Mouse (Mus musculus): ENCODE results near the gene Cacfd1.

Gene Cacfd1

GRCm38 (mm10) chr2:27009714-27010244 lies at the start of gene Cacfd1:
Gene Cacfd1 (plus strand): TSS chr2:27009926.
- peak; percentile 69 for DNase-seq (ENCODE audit: low spot score)

GRCm38 (mm10) chr2:26960756-26961155 lies 49.0 kb upstream of the Cacfd1 start:
- DNase-seq (ENCODE audit: low spot score) = no peak

- DNase-seq (ENCODE audit: low spot score) = peak; percentile 90
These were observed 45.6 kb upstream of the Cacfd1 start, which contains the start of gene Rexo4 for GRCm38 (mm10) chr2:26963923-26964723. Gene Rexo4 (minus strand): TSS chr2:26964386.

- no peak for DNase-seq (ENCODE audit: low spot score)
These were observed 44.9 kb upstream of the Cacfd1 start for GRCm38 (mm10) chr2:26964724-26965370.

GRCm38 (mm10) chr2:26967262-26967661 lies 42.5 kb upstream of the Cacfd1 start:
- DNase-seq (ENCODE audit: low spot score) = no peak

- DNase-seq (ENCODE audit: low spot score) = no peak
These were observed 36.6 kb upstream of the Cacfd1 start, which contains the start of gene Adamts13 for GRCm38 (mm10) chr2:26973116-26973515. Gene Adamts13 (plus strand): TSS chr2:26973416.

- DNase-seq (ENCODE audit: low spot score) = no peak
These were observed 35.8 kb upstream of the Cacfd1 start for GRCm38 (mm10) chr2:26973960-26974359.

GRCm38 (mm10) chr2:26980361-26980760 lies 29.4 kb upstream of the Cacfd1 start:
- no peak for DNase-seq (ENCODE audit: low spot score)

GRCm38 (mm10) chr2:26984179-26984578 lies 25.5 kb upstream of the Cacfd1 start:
- DNase-seq (ENCODE audit: low spot score) = no peak

- no peak for DNase-seq (ENCODE audit: low spot score)
These were observed 25.1 kb upstream of the Cacfd1 start for GRCm38 (mm10) chr2:26984640-26985039.

GRCm38 (mm10) chr2:26993936-26994335 lies 15.8 kb upstream of the Cacfd1 start:
- no peak for DNase-seq (ENCODE audit: low spot score)

- no peak for DNase-seq (ENCODE audit: low spot score)
These were observed 12.2 kb upstream of the Cacfd1 start for GRCm38 (mm10) chr2:26997498-26997897.

- no peak for DNase-seq (ENCODE audit: low spot score)
These were observed 11.7 kb upstream of the Cacfd1 start for GRCm38 (mm10) chr2:26997993-26998392.

GRCm38 (mm10) chr2:27006255-27006654 lies 3.5 kb upstream of the Cacfd1 start:
- no peak for DNase-seq (ENCODE audit: low spot score)

GRCm38 (mm10) chr2:27007701-27008100 lies 2.0 kb upstream of the Cacfd1 start:
- no peak for DNase-seq (ENCODE audit: low spot score)

GRCm38 (mm10) chr2:27017802-27018201 lies 8.1 kb downstream of the Cacfd1 start:
- no peak for DNase-seq (ENCODE audit: low spot score)

- DNase-seq (ENCODE audit: low spot score) = no peak
These were observed 9.8 kb downstream of the Cacfd1 start for GRCm38 (mm10) chr2:27019530-27019929.

- no peak for DNase-seq (ENCODE audit: low spot score)
These were observed 11.4 kb downstream of the Cacfd1 start for GRCm38 (mm10) chr2:27021103-27021502.

GRCm38 (mm10) chr2:27022612-27023011 lies 12.9 kb downstream of the Cacfd1 start:
- no peak for DNase-seq (ENCODE audit: low spot score)

GRCm38 (mm10) chr2:27024136-27024535 lies 14.4 kb downstream of the Cacfd1 start:
- no peak for DNase-seq (ENCODE audit: low spot score)

- no peak for DNase-seq (ENCODE audit: low spot score)
These were observed 15.8 kb downstream of the Cacfd1 start for GRCm38 (mm10) chr2:27025545-27025944.

GRCm38 (mm10) chr2:27026332-27026731 lies 16.6 kb downstream of the Cacfd1 start:
- DNase-seq (ENCODE audit: low spot score) = no peak
